Mouse (Mus musculus) embryo, embryonic 10.5 days (tissue): Measurements from ENCODE around the gene Olfr610.
"Not testable (repeated sequence)": the region's sequence is repeated elsewhere in the genome, so short reads cannot be mapped to it uniquely, and the experiment has no call there.

Experiments
- DNase-seq: peaks from one replicate; pipeline ENCODE4 v3.0.0-alpha.2; 2015; ENCODE audit warnings: low spot score

The Olfr610 gene

GRCm38 (mm10) chr7:103512022-103512421, at the start of gene Olfr610:
Gene Olfr610, minus strand, starts transcription at chr7:103512122.
- DNase-seq: no peak

DNA sequence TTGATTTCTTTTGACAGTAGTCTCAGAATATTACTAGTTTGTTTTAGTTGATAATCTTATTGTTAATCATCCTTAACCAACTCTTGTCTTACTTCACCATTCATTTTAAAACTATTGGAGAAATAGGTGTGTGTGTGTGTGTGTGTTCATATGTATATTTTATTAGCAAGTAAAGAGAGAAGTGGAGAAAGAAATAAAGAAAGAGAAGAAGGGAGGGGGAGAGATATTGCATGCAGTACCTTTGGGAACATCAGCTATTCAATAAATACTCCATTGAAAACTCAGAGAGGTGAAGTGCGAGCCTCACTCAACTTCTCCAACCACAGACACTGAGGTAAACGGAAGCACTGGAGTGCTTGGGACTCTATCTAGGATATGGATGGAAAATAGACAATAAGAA, 43.9 kb upstream of the Olfr610 start, which contains the start of gene Olfr615:
Gene Olfr615, plus strand, starts transcription at position 301 of the 400 bp plus-strand sequence.
- DNase-seq: no peak

DNA sequence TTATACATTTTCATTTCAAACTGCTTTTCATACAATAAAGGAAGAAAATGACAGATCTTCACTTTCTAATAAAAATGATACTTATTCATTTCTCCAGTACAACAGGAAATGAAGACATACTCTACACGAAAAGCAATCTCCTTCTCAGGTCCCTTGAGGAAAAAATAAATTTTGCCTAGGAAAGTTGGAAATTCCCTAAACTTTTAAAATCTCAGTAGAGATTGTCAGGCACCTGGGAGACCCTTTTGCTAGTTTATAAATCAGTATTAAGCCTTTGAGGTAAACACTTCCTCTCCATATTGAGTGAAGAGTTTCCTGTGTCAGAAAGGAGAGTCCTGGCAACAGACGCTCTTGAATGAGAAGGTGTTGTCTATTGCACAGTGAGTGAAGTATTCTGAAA, 35.9 kb upstream of the Olfr610 start, which contains the start of gene Olfr613:
Gene Olfr613, plus strand, starts transcription at position 301 of the 400 bp plus-strand sequence.
- DNase-seq: no peak

DNA sequence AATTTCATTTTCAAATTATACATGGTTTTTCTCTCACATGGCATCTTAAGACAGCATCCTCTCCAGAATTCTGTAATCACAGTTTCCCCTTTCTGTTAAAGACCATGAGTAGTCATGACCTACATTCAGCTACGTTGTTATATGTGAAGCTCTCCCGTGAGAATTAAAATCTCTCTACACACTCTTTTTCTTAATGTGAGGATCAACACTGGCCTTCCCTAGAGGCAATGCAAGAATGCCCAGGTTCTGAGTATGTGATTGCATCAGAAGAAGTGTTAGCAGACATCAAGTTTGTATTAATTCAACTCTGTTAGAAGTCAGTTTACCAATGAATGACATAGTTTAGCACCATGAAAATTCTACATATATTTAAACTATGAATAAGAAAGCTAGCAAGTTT, 30.7 kb upstream of the Olfr610 start, which contains the start of gene Olfr612:
Gene Olfr612, minus strand, starts transcription at position 101 of the 400 bp plus-strand sequence.
- DNase-seq: not testable (repeated sequence)

DNA sequence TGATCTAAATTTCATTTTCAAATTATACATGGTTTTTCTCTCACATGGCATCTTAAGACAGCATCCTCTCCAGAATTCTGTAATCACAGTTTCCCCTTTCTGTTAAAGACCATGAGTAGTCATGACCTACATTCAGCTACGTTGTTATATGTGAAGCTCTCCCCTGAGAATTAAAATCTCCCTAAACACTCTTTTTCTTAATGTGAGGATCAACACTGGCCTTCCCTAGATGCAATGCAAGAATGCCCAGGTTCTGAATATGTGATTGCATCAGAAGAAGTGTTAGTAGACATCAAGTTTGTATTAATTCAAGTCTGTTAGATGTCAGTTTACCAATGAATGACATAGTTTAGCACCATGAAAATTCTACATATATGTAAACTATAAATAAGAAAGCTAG, 8.8 kb upstream of the Olfr610 start, which contains the start of gene Olfr611:
Gene Olfr611, minus strand, starts transcription at position 101 of the 400 bp plus-strand sequence.
- not testable (repeated sequence) for DNase-seq

DNA sequence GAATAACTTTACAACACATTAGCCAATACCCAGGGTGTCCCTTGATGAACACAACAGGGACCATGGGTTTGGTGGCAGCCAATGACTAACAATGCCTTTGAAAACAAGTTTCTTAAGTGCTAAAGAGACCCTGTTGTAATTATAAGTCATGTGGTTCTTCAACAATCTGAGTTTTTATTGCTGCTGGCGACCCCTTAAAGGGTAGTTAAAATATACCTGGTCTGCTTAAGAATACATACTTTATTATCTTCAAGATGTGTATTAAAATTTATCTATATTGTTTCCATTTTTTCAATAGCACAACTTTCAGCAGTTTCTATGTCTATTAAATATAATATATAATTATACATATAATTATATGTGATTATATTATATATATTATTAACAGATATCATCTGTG, 14.0 kb downstream of the Olfr610 start, which contains the start of gene Olfr609:
Gene Olfr609, minus strand, starts transcription at position 101 of the 400 bp plus-strand sequence.
- DNase-seq: no peak

- DNase-seq: not testable (repeated sequence)
Observed at GRCm38 (mm10) chr7:103477106-103477505, 34.8 kb downstream of the Olfr610 start.

- DNase-seq: no peak
Observed at GRCm38 (mm10) chr7:103469577-103469976, 42.3 kb downstream of the Olfr610 start, which contains the start of gene Olfr608. Gene Olfr608, plus strand, starts transcription at chr7:103469877.

- DNase-seq: no peak
Observed at GRCm38 (mm10) chr7:103460590-103460989, 51.3 kb downstream of the Olfr610 start.
